Mouse (Mus musculus) central nervous system, embryonic 14 days (tissue): Measurements from ENCODE around the gene Panx2. TPM values are rescaled to one million over a fixed set of nuclear protein-coding genes. Genes with fewer than 3 reads are reported as not detected.

Source experiments
- polyA plus RNA-seq: library from polyadenylated mRNA; depleted of rRNA; stranded (reverse); fragments of >200 nt; gene quantifications from 2 replicates; pipeline ENCODE4 v1.2.3, GENCODE M21; 2012; rRNA removed

Gene Panx2
- 12.5 and 14.4 TPM in 2 replicates for polyA plus RNA-seq

DNA sequence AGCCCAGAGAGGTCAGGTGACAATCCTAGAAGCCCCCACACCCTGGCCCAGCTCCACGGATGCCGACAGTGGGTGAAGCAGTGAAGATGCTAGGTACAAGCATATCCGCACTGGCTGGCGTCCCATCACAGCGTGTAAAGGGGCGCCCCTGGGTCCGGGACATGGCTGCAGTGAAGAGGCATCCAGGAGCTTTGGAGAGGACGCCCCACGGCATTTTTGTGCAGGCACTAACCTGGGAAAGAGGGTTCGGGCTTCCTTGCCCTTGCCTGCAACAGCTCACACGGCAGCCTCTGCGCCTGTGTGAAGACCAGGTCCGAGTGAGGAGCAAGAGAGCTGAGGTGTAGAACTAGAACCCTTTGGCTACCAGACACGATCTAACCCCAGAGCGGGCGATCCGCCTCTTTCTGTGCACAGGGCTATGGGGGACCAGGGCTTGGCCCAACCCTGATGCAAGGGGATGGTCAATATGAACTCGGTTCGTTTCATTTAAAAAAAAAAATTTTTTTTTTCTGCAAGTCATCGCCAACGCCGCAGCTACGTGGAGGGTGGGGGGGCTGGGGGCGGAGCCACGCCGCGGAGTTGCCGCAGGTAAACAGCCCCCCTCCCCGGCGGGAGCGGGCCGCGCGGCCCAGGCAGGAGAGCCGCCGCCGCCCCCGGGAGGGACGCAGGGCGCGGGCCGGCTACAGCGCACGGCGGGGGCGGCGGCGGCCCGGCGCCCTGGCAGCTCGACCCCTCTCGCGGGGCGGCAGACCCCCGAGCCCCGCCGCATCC lies at the start of gene Panx2:
Panx2 (plus strand) TSS at position 574 of the 771 bp plus-strand sequence.

DNA sequence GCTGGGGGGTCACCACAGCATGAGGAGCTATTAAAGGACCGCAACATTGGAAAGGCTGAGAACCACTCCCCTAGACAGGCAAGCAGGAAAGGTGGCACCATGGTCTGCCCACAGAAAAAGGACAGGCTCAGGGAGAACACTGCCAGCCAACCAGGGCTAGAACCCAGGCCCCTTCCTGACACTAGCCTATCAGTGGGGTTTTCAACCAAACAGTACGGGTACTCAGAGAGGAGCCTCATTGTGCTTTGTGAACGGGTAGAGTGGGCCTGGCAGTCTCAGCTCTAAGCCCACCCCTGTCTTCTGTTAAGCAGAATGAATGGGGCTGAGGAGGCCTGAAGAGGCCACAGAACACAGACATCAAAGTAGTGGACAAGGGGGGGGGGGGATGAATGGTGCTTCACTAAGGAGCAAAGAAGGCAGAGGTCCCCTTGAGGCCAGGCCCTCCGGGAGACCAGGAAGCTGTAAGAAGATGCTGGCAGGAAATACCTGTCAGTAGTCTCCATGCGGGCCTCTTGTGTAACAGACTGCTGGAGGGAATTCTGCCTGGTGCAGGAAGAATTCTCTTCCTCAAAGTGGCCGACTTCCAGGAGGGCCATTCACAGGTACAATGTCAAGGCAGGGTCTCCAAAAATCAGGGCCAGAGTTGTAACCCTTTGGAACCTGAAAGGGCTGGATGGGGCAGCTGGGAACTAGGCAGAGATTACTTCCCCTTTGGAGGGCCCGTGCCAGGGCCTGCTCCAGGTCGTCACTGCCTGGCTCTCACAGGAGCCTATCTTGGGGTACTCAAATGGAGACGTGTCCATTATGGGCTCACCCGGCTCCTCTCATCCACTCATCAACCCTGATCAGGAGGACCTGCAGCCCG lies 15.3 kb downstream of the Panx2 start, which contains the start of gene Trabd:
Trabd (plus strand) TSS at position 512 of the 865 bp plus-strand sequence.

GRCm38 (mm10) chr15:89088607-89089247 lies 29.2 kb downstream of the Panx2 start, which contains the start of gene Selenoo:
TSS of gene Selenoo (plus strand) at chr15:89089084.

GRCm38 (mm10) chr15:89122649-89123366 lies 63.3 kb downstream of the Panx2 start, which contains the start of gene Tubgcp6:
TSS of gene Tubgcp6 (minus strand) at chr15:89123112.

Other genes starting within 250 kb of the Panx2 start
- gene Alg12, start 240.4 kb upstream of the Panx2 start, polyA plus RNA-seq, result 12.4 and 14.8 TPM in 2 replicates
- gene Creld2, start 240.1 kb upstream of the Panx2 start, polyA plus RNA-seq, result 51.8 and 62.9 TPM in 2 replicates
- gene Pim3, start 197.5 kb upstream of the Panx2 start, polyA plus RNA-seq, result 15.7 and 18.5 TPM in 2 replicates
- gene Ttll8, start 105.3 kb upstream of the Panx2 start, polyA plus RNA-seq, result 0.29 and 0.53 TPM in 2 replicates
- gene Mlc1, start 80.7 kb upstream of the Panx2 start, polyA plus RNA-seq, result 9.9 and 17.6 TPM in 2 replicates
- not detected in 2 replicates for gene Mov10l1, start 76.8 kb upstream of the Panx2 start, polyA plus RNA-seq
- 41.0 and 43.0 TPM in 2 replicates for gene Trabd, start 15.4 kb downstream of the Panx2 start, polyA plus RNA-seq
- gene Selenoo, start 29.4 kb downstream of the Panx2 start, polyA plus RNA-seq, result 38.6 and 40.2 TPM in 2 replicates
- gene Tubgcp6, start 63.4 kb downstream of the Panx2 start, polyA plus RNA-seq, result 39.6 and 40.3 TPM in 2 replicates
- gene Hdac10, start 69.0 kb downstream of the Panx2 start, polyA plus RNA-seq, result 43.2 and 45.5 TPM in 2 replicates
- gene Mapk12, start 81.0 kb downstream of the Panx2 start, polyA plus RNA-seq, result 15.5 TPM in 2 replicates
- 63.8 and 66.3 TPM in 2 replicates for gene Mapk11, start 89.9 kb downstream of the Panx2 start, polyA plus RNA-seq
- 177 and 193 TPM in 2 replicates for gene Plxnb2, start 121.1 kb downstream of the Panx2 start, polyA plus RNA-seq
- 137 and 147 TPM in 2 replicates for gene Dennd6b, start 136.8 kb downstream of the Panx2 start, polyA plus RNA-seq
- 132 and 154 TPM in 2 replicates for gene Ppp6r2, start 151.8 kb downstream of the Panx2 start, polyA plus RNA-seq